Mouse (Mus musculus): Measurements from ENCODE around the gene 4833423E24Rik. TPM values are rescaled to one million over a fixed set of nuclear protein-coding genes. Genes with fewer than 3 reads are reported as not detected.

The 4833423E24Rik gene
- not detected for polyA plus RNA-seq (2017; shearing (Covaris generic))

DNA sequence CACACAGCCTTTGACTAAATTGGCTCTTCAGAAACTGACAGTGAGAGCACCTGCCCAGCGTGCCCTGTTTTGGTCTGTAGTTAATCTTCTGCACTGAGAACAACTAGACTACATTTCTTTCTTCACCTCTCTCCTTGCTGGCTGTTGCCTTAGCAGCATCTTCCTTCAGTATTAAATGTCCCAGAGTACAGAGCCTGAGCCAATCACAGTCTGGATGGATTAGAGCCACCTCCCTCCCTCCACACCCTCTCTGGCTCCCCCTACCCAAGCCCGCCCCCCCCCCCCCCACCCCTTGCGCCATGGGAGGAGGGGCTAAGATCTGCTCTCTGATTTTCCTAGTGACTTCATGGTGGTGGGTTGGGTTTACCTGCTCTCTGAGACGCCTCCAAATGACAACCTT lies at the start of gene 4833423E24Rik:
TSS of gene 4833423E24Rik (minus strand) at position 146 of the 400 bp plus-strand sequence.

GRCm38 (mm10) chr2:85443539-85443938 lies 75.3 kb downstream of the 4833423E24Rik start, which contains the start of gene Olfr995:
Gene Olfr995 (minus strand): TSS chr2:85443639.

GRCm38 (mm10) chr2:85436351-85436750 lies 82.5 kb downstream of the 4833423E24Rik start, which contains the start of gene Olfr994:
Gene Olfr994 (minus strand): TSS chr2:85436451.

Other genes starting within 250 kb of the 4833423E24Rik start
- gene Olfr987, start 179.7 kb downstream of the 4833423E24Rik start, polyA plus RNA-seq (2017; shearing (Covaris generic)), result not detected
- not detected for gene Olfr988, start 155.8 kb downstream of the 4833423E24Rik start, polyA plus RNA-seq (2017; shearing (Covaris generic))
- gene Olfr992, start 109.6 kb downstream of the 4833423E24Rik start, polyA plus RNA-seq (2017; shearing (Covaris generic)), result not detected
- not detected for gene Olfr993, start 104.1 kb downstream of the 4833423E24Rik start, polyA plus RNA-seq (2017; shearing (Covaris generic))
- not detected for gene Olfr994, start 82.6 kb downstream of the 4833423E24Rik start, polyA plus RNA-seq (2017; shearing (Covaris generic))
- not detected for gene Olfr995, start 75.4 kb downstream of the 4833423E24Rik start, polyA plus RNA-seq (2017; shearing (Covaris generic))
- gene Olfr996, start 60.2 kb upstream of the 4833423E24Rik start, polyA plus RNA-seq (2017; shearing (Covaris generic)), result not detected
- gene Olfr998, start 69.9 kb upstream of the 4833423E24Rik start, polyA plus RNA-seq (2017; shearing (Covaris generic)), result not detected
- not detected for gene Olfr1000, start 92.9 kb upstream of the 4833423E24Rik start, polyA plus RNA-seq (2017; shearing (Covaris generic))
- gene Olfr1002, start 131.7 kb upstream of the 4833423E24Rik start, polyA plus RNA-seq (2017; shearing (Covaris generic)), result not detected
- gene Olfr154, start 145.4 kb upstream of the 4833423E24Rik start, polyA plus RNA-seq (2017; shearing (Covaris generic)), result not detected
- not detected for gene Olfr1006, start 159.7 kb upstream of the 4833423E24Rik start, polyA plus RNA-seq (2017; shearing (Covaris generic))
- gene Olfr1008, start 170.4 kb upstream of the 4833423E24Rik start, polyA plus RNA-seq (2017; shearing (Covaris generic)), result not detected
- not detected for gene Olfr1009, start 196.4 kb upstream of the 4833423E24Rik start, polyA plus RNA-seq (2017; shearing (Covaris generic))
- gene Olfr1012, start 243.7 kb upstream of the 4833423E24Rik start, polyA plus RNA-seq (2017; shearing (Covaris generic)), result not detected
- not detected for gene Olfr1013, start 248.1 kb upstream of the 4833423E24Rik start, polyA plus RNA-seq (2017; shearing (Covaris generic))